In the genomic region with DNA sequence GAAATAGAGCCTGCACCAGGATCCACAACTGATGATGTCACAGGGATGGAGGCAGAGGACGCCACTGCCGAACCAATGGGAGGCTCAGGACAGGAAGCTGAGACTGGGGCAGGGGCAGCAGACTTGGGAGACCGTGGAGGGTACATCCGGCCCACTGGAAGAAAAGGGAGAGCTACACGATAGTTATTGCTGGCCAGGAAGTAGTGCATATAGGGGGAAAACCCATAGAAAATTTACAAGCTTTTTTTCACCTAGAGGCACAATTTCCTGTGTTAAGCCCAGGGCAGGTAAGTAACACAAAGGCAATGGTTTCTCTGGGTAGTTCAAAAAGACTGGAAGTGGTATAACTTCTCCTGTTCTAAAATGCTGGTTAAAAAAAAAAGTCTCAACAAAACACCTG, we compare ENCODE assay signal across 27 mouse cellular contexts. TPM values are rescaled to one million over a fixed set of nuclear protein-coding genes. Genes with fewer than 3 reads are reported as not detected.
DNase-seq lines count a peak whose midpoint lies in the region; ATAC-seq lines count a peak whose summit lies in the region.
"Had no signal": no experiment of that assay in that cellular context is flagged by ENCODE, and none has a peak within 500 bp of the region (broad histone marks: within the 10 kb centered on the region; RNA-seq: fewer than 3 reads in every experiment).

No protein-coding gene starts in this region.

- no peak overlapping the region for H3K4me2 ChIP-seq in midbrain, embryonic 11.5 days
- H3K4me2 ChIP-seq in midbrain, embryonic 14.5 days (ENCODE audit: low read length) = no peak overlapping the region
- H3K4me2 ChIP-seq: embryonic facial prominence, embryonic 12.5 days; embryonic facial prominence, embryonic 15.5 days; heart, embryonic 11.5 days; hindbrain, embryonic 13.5 days had no signal

- no peak for ATAC-seq in midbrain, embryonic 11.5 days (ENCODE audit: low FRiP score)
- ATAC-seq in midbrain, embryonic 14.5 days (ENCODE audit: low FRiP score, low TSS enrichment) = no peak
- ATAC-seq: forebrain, embryonic 14.5 days; forebrain, postnatal 0 days; hindbrain, embryonic 16.5 days; Patski had no signal

- peaks cover 4% of the 10 kb centered on the region; the same call in 1 of the 2 replicates for H3K4me1 ChIP-seq in midbrain, embryonic 11.5 days (ENCODE audit: control insufficient read depth, insufficient read depth, low read length)
- H3K4me1 ChIP-seq in midbrain, embryonic 14.5 days (ENCODE audit: control insufficient read depth, insufficient read depth, low read length) = peaks cover 6% of the 10 kb centered on the region; the same call in 1 of the 2 replicates

- no peak overlapping the region for H3K27ac ChIP-seq in midbrain, embryonic 11.5 days (ENCODE audit: low read depth, low read length)
- no peak overlapping the region for H3K27ac ChIP-seq in midbrain, embryonic 14.5 days (replicated peaks; ENCODE audit: low read depth, low read length)
- H3K27ac ChIP-seq: embryonic facial prominence, embryonic 12.5 days; embryonic facial prominence, embryonic 15.5 days; gastrocnemius, adult 2 months; hindbrain, embryonic 10.5 days; hindbrain, embryonic 13.5 days had no signal

- H3K36me3 ChIP-seq in midbrain, embryonic 11.5 days (ENCODE audit: control insufficient read depth, insufficient read depth, low read length) = peaks cover 71% of the 10 kb centered on the region
- peaks cover 97% of the 10 kb centered on the region for H3K36me3 ChIP-seq in midbrain, embryonic 14.5 days (ENCODE audit: control insufficient read depth, insufficient read depth, low read length)

- H3K9ac ChIP-seq in midbrain, embryonic 11.5 days (ENCODE audit: low read length) = no peak overlapping the region
- H3K9ac ChIP-seq in midbrain, embryonic 14.5 days (replicated peaks; ENCODE audit: low read length) = no peak overlapping the region
- H3K9ac ChIP-seq: embryonic facial prominence, embryonic 12.5 days; embryonic facial prominence, embryonic 15.5 days; forebrain, postnatal 0 days; hindbrain, embryonic 13.5 days had no signal

- no peaks in the 10 kb centered on the region for H3K27me3 ChIP-seq in midbrain, embryonic 11.5 days (ENCODE audit: control insufficient read depth, insufficient read depth, low read length)
- H3K27me3 ChIP-seq in midbrain, embryonic 14.5 days (ENCODE audit: control insufficient read depth, insufficient read depth, low read length) = no peaks in the 10 kb centered on the region
- H3K27me3 ChIP-seq: CH12.LX; embryonic facial prominence, embryonic 12.5 days; embryonic facial prominence, embryonic 15.5 days; hindbrain, embryonic 13.5 days; Patski had no signal

- WGBS in midbrain, embryonic 11.5 days = 91% methylated on average over 5 of the region's 5 CpGs
- WGBS in midbrain, embryonic 14.5 days = 95% methylated on average over 5 of the region's 5 CpGs

- H3K4me3 ChIP-seq in midbrain, embryonic 11.5 days (ENCODE audit: low read depth, low read length) = no peak overlapping the region
- H3K4me3 ChIP-seq in midbrain, embryonic 14.5 days (replicated peaks; ENCODE audit: low read depth, low read length) = no peak overlapping the region
- H3K4me3 ChIP-seq: embryonic facial prominence, embryonic 12.5 days; embryonic facial prominence, embryonic 15.5 days; gastrocnemius, adult 2 months; hindbrain, embryonic 10.5 days; hindbrain, embryonic 13.5 days had no signal

- no peaks in the 10 kb centered on the region for H3K9me3 ChIP-seq in midbrain, embryonic 11.5 days (ENCODE audit: control insufficient read depth, low read length)
- no peaks in the 10 kb centered on the region for H3K9me3 ChIP-seq in midbrain, embryonic 14.5 days (ENCODE audit: control insufficient read depth, low read length)
- H3K9me3 ChIP-seq: embryonic facial prominence, embryonic 12.5 days; embryonic facial prominence, embryonic 15.5 days; G1E; hindbrain, embryonic 10.5 days; hindbrain, embryonic 13.5 days had no signal

- DNase-seq in midbrain, embryonic 11.5 days (ENCODE audit: low spot score, missing footprints) = peak; percentile 21
- no peak for DNase-seq in midbrain, embryonic 14.5 days
- DNase-seq in CD4-positive, CD25-positive, alpha-beta regulatory T cell, adult 2 months (ENCODE audit: low read depth, low spot score) = peak; percentile 34
- peak; percentile 47 for DNase-seq in induced T-regulatory cell, adult 2 months (ENCODE audit: low read depth)
- no peak for DNase-seq in heart, postnatal 4 days
- DNase-seq in kidney, postnatal 14 days = no peak
- DNase-seq in kidney, postnatal 25 days = no peak
- DNase-seq: adrenal gland, adult 2 months; adrenal gland, postnatal 14 days; B cell, adult 2 months; cerebellum, adult 11-12 months; cerebellum, adult 9-11 months; cerebellum, postnatal 25 days; forebrain, postnatal 0 days; gastrocnemius, adult 2 months; gastrocnemius, postnatal 14 days had no signal

RNA-seq across cellular contexts. Expression of a gene that starts 6.8 kb away (rescaled TPM):
- polyA plus RNA-seq in midbrain, embryonic 11.5 days (2014; fragmentation: Nextera tagmentation; extraction: Ambion mirVana) = 52.7 and 58.6 TPM in 2 replicates
- 51.8 and 73.2 TPM in 2 replicates for polyA plus RNA-seq in midbrain, embryonic 14.5 days (2014; fragmentation: Nextera tagmentation; extraction: Ambion mirVana)
- 10 to 100 TPM; 60.0 to 65.7 TPM for total RNA-seq in heart, postnatal 4 days (2021)

RNA-seq across cellular contexts. Expression of a gene that starts 9.3 kb away (rescaled TPM):
- polyA plus RNA-seq in midbrain, embryonic 11.5 days (2014; fragmentation: Nextera tagmentation; extraction: Ambion mirVana) = 133 and 146 TPM in 2 replicates
- polyA plus RNA-seq in midbrain, embryonic 14.5 days (2014; fragmentation: Nextera tagmentation; extraction: Ambion mirVana) = 118 and 135 TPM in 2 replicates
- total RNA-seq in heart, postnatal 4 days (2021) = 100 to 1,000 TPM; 224 to 238 TPM

RNA-seq across cellular contexts. Expression of a gene that starts 21.3 kb away (rescaled TPM):
- polyA plus RNA-seq in midbrain, embryonic 11.5 days (2014; fragmentation: Nextera tagmentation; extraction: Ambion mirVana) = 38.1 and 44.6 TPM in 2 replicates
- polyA plus RNA-seq in midbrain, embryonic 14.5 days (2014; fragmentation: Nextera tagmentation; extraction: Ambion mirVana) = 67.5 and 73.1 TPM in 2 replicates
- total RNA-seq in heart, postnatal 4 days (2021) = 10 to 100 TPM; 47.1 to 51.4 TPM

RNA-seq across cellular contexts. Expression of a gene that starts 33.6 kb away (rescaled TPM):
- polyA plus RNA-seq in midbrain, embryonic 11.5 days (2014; fragmentation: Nextera tagmentation; extraction: Ambion mirVana) = 0.29 and 0.38 TPM in 2 replicates
- 0.39 TPM in 1 of 2 replicates, not detected in the other for polyA plus RNA-seq in midbrain, embryonic 14.5 days (2014; fragmentation: Nextera tagmentation; extraction: Ambion mirVana)
- total RNA-seq in heart, postnatal 4 days (2021) = 1 to 10 TPM in 1 of 2 experiments, under 1 TPM in 1; 0.67 to 9.0 TPM
- total RNA-seq: adrenal gland, adult 2 months; G1E had no signal
- polyA plus RNA-seq: adrenal gland, adult 2 months; forebrain, embryonic 11.5 days had no signal

Comparison
In these comparisons a context has a peak if more than half of its experiments do, and no peak if none do; other contexts are left out.
1. DNase-seq: peak in midbrain, embryonic 11.5 days (single experiment), CD4-positive, CD25-positive, alpha-beta regulatory T cell, adult 2 months (single experiment) and induced T-regulatory cell, adult 2 months (single experiment); none in midbrain, embryonic 14.5 days (single experiment), heart, postnatal 4 days (single experiment), kidney, postnatal 14 days (single experiment) and kidney, postnatal 25 days (0 of 2).